Mouse (Mus musculus) liver, embryonic 14.5 days (tissue): Measurements from ENCODE around the gene Zmynd8.

Experiments
- CTCF ChIP-seq: IDR thresholded peaks from 2 replicates; pipeline ENCODE4 v1.5.1; 2016; ENCODE audit warnings: antibody characterized with exemption, low read depth, control low read depth
- EP300 ChIP-seq: IDR thresholded peaks from 2 replicates; pipeline ENCODE4 v1.6.1; 2016; ENCODE audit warnings: antibody characterized with exemption, low read depth

DNA sequence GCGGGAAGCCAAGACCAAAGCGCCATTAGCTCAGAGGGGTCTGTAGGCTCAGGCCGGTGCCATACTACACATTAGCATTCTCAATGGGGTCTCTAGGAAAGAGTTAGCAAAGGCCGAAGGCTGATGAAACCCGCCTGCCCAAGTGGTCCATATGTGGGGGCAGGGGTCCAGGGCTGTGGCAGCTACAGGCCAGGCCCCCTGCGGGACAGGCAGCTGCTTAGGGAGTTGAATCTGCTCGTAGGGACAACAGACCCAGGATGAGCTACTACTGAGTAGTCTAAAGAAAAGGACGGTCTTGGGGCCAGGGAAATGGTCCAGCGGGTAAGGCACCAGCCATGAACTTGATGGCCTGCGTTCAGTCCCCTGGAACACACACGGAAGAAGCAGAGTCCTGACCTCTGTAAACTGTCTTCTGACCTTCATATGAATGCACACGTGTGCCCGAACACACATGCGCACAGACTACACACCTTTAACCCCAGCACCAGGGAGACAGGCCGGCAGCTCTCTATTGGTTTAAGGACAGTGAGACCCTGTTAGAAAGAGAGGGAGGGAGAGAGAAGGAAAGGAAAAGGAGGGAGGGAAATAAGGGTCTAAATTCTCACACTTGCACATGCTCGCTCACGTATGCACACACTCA, 73.4 kb downstream of the Zmynd8 start:
- TF ChIP-seq CTCF = no peak
- no peak for TF ChIP-seq EP300
